Mouse (Mus musculus) cerebellum, postnatal 25 days (tissue): ENCODE results near the gene Olig2.

Source experiments
- DNase-seq, 2 experiments: peaks; one replicate each; pipeline ENCODE4 v3.0.0; 2021; ENCODE audit warnings: mixed read lengths in 2 of 2

The Olig2 gene

GRCm38 (mm10) chr16:91225233-91226037 lies at the start of gene Olig2:
Gene Olig2, plus strand, starts transcription at chr16:91225457.
- DNase-seq: peak; percentile 41 to 50

GRCm38 (mm10) chr16:91175892-91176291 lies 49.4 kb upstream of the Olig2 start:
- DNase-seq: no peak

- DNase-seq: no peak
Measured at GRCm38 (mm10) chr16:91187046-91187445, 38.2 kb upstream of the Olig2 start.

- DNase-seq: no peak
Measured at GRCm38 (mm10) chr16:91187662-91188061, 37.6 kb upstream of the Olig2 start.

- DNase-seq: no peak
Measured at GRCm38 (mm10) chr16:91188304-91188703, 37.0 kb upstream of the Olig2 start.

- no peak for DNase-seq
Measured at GRCm38 (mm10) chr16:91191233-91191632, 34.0 kb upstream of the Olig2 start.

GRCm38 (mm10) chr16:91191663-91192237 lies 33.5 kb upstream of the Olig2 start:
- DNase-seq: no peak

- no peak for DNase-seq
Measured at GRCm38 (mm10) chr16:91192672-91193354, 32.4 kb upstream of the Olig2 start.

- DNase-seq: no peak
Measured at GRCm38 (mm10) chr16:91199815-91200214, 25.4 kb upstream of the Olig2 start.

- no peak for DNase-seq
Measured at GRCm38 (mm10) chr16:91202989-91203388, 22.3 kb upstream of the Olig2 start.

GRCm38 (mm10) chr16:91206371-91206770 lies 18.9 kb upstream of the Olig2 start:
- DNase-seq: no peak

GRCm38 (mm10) chr16:91217077-91217476 lies 8.2 kb upstream of the Olig2 start:
- DNase-seq: no peak

GRCm38 (mm10) chr16:91217948-91218347 lies 7.3 kb upstream of the Olig2 start:
- DNase-seq: no peak

GRCm38 (mm10) chr16:91219246-91219645 lies 6.0 kb upstream of the Olig2 start:
- no peak for DNase-seq

- DNase-seq: peak in 1 of 2 experiments; percentile 37
Measured at GRCm38 (mm10) chr16:91222171-91222642, 3.0 kb upstream of the Olig2 start.

GRCm38 (mm10) chr16:91222643-91223271 lies 2.5 kb upstream of the Olig2 start:
- DNase-seq: peak in 1 of 2 experiments; percentile 24

GRCm38 (mm10) chr16:91223327-91224067 lies 1.8 kb upstream of the Olig2 start:
- DNase-seq: no peak

GRCm38 (mm10) chr16:91224068-91224402 lies 1.2 kb upstream of the Olig2 start:
- no peak for DNase-seq

GRCm38 (mm10) chr16:91224481-91225232 lies 600 bp upstream of the Olig2 start:
- peak; percentile 42 to 44 for DNase-seq

- DNase-seq: peak in 1 of 2 experiments; percentile 19
Measured at GRCm38 (mm10) chr16:91226038-91226882, 1.0 kb downstream of the Olig2 start.
